Mouse (Mus musculus): ENCODE data around the gene Cenpl. TPM values are rescaled to one million over a fixed set of nuclear protein-coding genes. Genes with fewer than 3 reads are reported as not detected.

The Cenpl gene
- polyA plus RNA-seq, 1 experiment from 2014 or later, result 13.2 TPM

DNA sequence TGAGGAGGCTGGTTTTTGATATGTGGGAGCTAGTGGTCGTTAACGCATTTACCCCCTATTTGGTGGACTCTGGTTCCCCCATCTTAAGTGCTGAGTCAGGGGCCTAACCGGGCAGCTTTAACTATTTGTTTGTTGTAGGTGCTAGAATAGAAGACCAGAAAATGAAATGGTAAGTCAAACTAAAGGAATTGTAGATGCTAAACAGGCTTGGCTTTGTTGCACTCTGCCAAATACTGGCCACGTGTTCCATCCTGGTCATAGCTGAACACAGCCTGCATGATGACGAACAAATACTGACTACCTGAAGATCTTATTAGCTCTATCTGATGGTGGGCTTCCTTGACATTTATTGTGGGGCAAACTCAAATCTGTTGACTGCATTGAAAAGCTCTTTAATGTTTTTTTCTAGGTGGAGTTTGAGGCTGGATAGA, 34.1 kb upstream of the Cenpl start:
- H3K9ac ChIP-seq, result peak overlapping the region; percentile 95
- no peaks in the 10 kb centered on the region for H3K9me3 ChIP-seq
- H3K4me1 ChIP-seq (replicated peaks), result peaks cover 43% of the 10 kb centered on the region
- no peaks in the 10 kb centered on the region for H3K27me3 ChIP-seq
- peak overlapping the region; percentile 93 for H3K27ac ChIP-seq
- peak overlapping the region; percentile 81 for H3K4me3 ChIP-seq
- H3K36me3 ChIP-seq, result peaks cover 47% of the 10 kb centered on the region
- WGBS, result under 1% methylated on average over 5 of the region's 5 CpGs
- no peak for ATAC-seq (ENCODE audit: low FRiP score)
- H3K4me2 ChIP-seq, result peak overlapping the region; percentile 88

DNA sequence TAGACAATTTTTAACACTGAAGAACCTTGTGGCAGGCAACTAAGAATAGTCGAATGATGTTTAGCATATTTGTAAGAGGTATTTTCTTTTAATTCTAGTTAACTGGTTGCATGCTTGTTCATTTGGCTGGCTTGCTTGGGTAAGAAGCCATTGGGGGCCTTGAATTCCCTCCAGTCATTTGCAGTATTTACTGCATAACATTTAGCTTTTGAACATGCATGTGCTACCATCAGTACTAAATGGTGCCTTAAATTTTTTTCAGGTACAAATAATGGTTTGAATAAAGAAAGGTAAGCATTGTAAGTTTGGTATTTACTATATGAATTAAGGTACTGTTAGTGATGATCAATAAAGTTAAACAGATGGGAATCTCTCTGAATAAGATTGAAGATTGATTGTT, 33.5 kb upstream of the Cenpl start:
- Histone ChIP-seq H3K9me3 (no peaks in the 10 kb centered on the region), H3K4me1 (replicated peaks) (peaks cover 38% of the 10 kb centered on the region), H3K4me3 (peak overlapping the region; percentile 81), H3K9ac (peak overlapping the region; percentile 95), H3K27ac (peak overlapping the region; percentile 93; the same call in 1 of the 2 replicates), H3K4me2 (peak overlapping the region; percentile 88), H3K36me3 (peaks cover 46% of the 10 kb centered on the region), H3K27me3 (no peaks in the 10 kb centered on the region)
- no peak for ATAC-seq (ENCODE audit: low FRiP score)
- 4% methylated on average over 1 of the region's 1 CpGs for WGBS

DNA sequence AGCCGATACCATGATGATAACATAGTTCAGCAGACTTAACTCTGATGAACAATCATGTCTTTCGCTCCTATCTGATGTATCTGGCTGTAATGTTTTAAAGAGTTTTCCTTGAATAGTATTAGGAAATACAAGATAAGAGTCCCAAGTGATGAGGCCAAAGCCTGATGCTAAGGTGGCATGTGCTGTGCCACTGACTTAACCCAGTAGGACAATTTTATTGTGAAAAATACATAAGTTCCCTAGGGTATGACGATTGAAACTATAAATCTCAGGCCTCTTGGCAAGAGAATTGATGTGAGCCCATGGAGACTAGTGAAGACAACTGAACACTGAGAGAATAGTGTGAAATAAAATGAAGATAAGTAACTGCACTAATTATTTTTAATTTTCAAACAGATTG, 32.9 kb upstream of the Cenpl start:
- no peak overlapping the region for H3K27ac ChIP-seq
- peak overlapping the region; percentile 67; the same call in 1 of the 2 replicates for H3K9ac ChIP-seq
- peaks cover 38% of the 10 kb centered on the region for H3K4me1 ChIP-seq (replicated peaks)
- H3K4me3 ChIP-seq, result peak overlapping the region; percentile 33
- no peaks in the 10 kb centered on the region for H3K27me3 ChIP-seq
- H3K4me2 ChIP-seq, result peak overlapping the region; percentile 88
- H3K9me3 ChIP-seq, result no peaks in the 10 kb centered on the region
- H3K36me3 ChIP-seq, result peaks cover 42% of the 10 kb centered on the region
- WGBS, result 31% methylated on average over 3 of the region's 3 CpGs
- ATAC-seq (ENCODE audit: low FRiP score), result no peak

DNA sequence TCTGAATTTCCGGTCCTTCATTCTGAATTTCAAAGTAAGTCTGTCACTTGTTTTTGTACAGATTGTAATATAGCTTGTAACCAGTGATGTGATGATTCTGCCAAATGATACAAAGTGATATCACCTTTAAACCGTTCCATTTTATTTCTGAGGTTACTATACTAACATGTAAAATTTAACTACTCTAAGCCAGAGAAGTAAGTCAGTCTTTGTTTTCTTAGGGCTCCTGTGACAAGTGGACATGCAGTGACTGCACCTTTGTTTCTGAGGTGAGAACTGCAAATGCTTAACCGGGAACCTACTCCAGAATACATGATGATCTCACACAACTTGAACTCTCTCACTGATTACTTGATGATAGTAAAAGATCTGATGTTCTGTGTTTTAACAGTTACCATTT, 32.5 kb upstream of the Cenpl start:
- H3K4me3 ChIP-seq, result peak overlapping the region; percentile 33
- H3K9ac ChIP-seq, result peak overlapping the region; percentile 67; the same call in 1 of the 2 replicates
- peaks cover 38% of the 10 kb centered on the region for H3K4me1 ChIP-seq (replicated peaks)
- H3K36me3 ChIP-seq, result peaks cover 42% of the 10 kb centered on the region
- ATAC-seq (ENCODE audit: low FRiP score), result no peak
- no peak overlapping the region for H3K27ac ChIP-seq
- WGBS, result 41% methylated on average over 3 of the region's 3 CpGs
- no peaks in the 10 kb centered on the region for H3K9me3 ChIP-seq
- no peaks in the 10 kb centered on the region for H3K27me3 ChIP-seq
- H3K4me2 ChIP-seq, result peak overlapping the region; percentile 88

DNA sequence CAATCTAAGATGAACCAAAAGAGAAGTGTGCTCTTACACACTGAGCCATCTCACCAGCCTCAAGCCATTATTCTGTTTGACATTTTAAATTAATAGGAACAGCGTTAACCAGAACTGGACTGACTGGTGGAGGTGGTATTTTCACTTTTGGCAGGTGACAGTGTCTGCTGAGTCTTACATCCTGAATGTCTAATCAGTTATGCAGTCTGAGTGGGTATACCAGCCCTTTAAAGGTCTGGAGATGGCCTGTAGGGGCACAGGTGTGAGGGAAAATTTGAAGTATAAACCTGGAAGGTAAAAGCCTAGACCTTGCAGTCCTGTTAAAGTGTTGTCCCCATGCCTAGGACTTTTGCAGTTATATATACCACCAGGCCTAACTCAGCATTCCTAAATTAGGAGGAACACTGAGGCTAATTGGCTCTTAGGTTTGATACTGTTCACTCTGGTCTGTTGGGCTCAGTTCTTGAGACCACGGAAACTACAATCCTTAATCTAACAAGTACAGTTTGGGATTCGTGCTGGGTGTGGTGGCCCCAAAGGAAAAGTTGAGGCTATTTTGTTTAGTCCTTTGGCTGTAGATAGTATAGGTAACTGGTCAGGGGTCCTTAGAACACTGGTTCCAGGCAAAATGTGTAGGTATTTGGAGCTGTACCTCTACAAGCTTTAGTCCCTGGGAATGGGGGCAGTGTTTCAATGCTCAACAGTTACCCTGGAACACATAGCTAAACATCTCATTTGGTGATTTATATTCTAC, 31.4 kb upstream of the Cenpl start:
- 0 out of 2 replicates have a peak overlapping the region, but pooled peaks have one; percentile 35 for H3K27ac ChIP-seq
- WGBS, result 6% methylated on average over 3 of the region's 3 CpGs
- H3K4me1 ChIP-seq (replicated peaks), result peaks cover 27% of the 10 kb centered on the region
- H3K36me3 ChIP-seq, result peaks cover 45% of the 10 kb centered on the region
- ATAC-seq (ENCODE audit: low FRiP score), result no peak
- no peaks in the 10 kb centered on the region for H3K9me3 ChIP-seq
- no peaks in the 10 kb centered on the region for H3K27me3 ChIP-seq
- 0 out of 2 replicates have a peak overlapping the region, but pooled peaks have one; percentile 43 for H3K9ac ChIP-seq
- no peak overlapping the region for H3K4me2 ChIP-seq
- no peak overlapping the region for H3K4me3 ChIP-seq

DNA sequence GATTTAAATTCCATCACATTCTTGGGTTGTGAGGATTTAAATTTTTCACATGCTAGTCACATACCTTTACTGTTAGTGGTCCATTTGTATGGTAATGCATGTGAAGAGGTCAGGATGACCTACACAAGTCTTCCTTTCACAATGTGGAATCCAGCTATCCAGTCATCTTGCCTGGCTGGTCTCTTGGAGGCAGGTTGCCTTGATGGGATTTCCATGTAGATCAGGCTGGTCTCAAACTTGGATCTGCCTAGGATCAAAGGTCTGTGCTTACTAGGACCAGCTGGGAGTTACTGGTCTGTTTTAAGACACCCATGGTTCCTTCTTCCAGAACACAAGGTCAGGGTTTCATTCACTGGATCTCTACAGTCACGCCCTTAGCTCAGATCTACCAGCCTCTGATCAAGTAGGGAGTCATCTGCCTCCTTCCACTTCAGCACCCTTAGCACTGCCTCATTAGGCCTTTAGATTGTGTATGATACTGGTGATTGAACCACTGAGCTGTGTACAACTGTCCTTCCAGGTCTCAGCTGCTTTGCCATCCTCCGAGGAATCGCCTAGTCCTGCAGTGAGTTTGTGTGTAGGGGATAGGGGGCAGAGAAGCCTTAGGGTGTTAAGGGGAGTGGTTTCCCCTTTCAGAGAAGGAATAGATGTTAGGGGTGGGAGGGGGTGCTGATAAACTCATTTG, 30.6 kb upstream of the Cenpl start:
- Histone ChIP-seq H3K36me3 (peaks cover 51% of the 10 kb centered on the region), H3K4me3 (no peak overlapping the region), H3K27ac (peak overlapping the region; percentile 49)

DNA sequence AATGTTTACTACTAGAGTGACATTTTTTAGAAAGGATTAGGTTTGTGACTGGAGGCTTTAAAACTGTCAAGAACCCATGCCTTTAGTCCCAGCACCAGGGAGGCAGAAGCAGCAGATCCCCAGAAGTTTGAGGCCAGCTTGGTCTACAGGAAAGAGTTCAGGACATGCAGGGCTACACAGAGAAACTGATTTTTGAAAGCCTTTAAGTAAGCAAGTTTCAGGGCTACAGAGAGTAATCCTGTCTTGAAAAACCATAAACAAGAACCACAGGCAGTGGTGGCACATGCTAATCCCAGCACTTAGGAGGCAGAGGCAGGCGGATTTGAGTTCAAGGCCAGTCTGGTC, 30.1 kb upstream of the Cenpl start:
- no peaks in the 10 kb centered on the region for H3K27me3 ChIP-seq
- H3K4me3 ChIP-seq, result no peak overlapping the region
- no peak overlapping the region for H3K9ac ChIP-seq
- H3K4me2 ChIP-seq, result no peak overlapping the region
- ATAC-seq (ENCODE audit: low FRiP score), result no peak
- peaks cover 27% of the 10 kb centered on the region for H3K4me1 ChIP-seq (replicated peaks)
- H3K9me3 ChIP-seq, result no peaks in the 10 kb centered on the region
- peaks cover 56% of the 10 kb centered on the region for H3K36me3 ChIP-seq
- WGBS, result 63% methylated on average over 1 of the region's 1 CpGs
- H3K27ac ChIP-seq, result peak overlapping the region; percentile 49; the same call in 1 of the 2 replicates

More for the DNA sequence above, 30.6 kb upstream of the Cenpl start:
- 17% methylated on average over 3 of the region's 3 CpGs for WGBS
- no peak overlapping the region for H3K4me2 ChIP-seq
- peaks cover 27% of the 10 kb centered on the region for H3K4me1 ChIP-seq (replicated peaks)
- no peaks in the 10 kb centered on the region for H3K9me3 ChIP-seq
- no peak overlapping the region for H3K9ac ChIP-seq
- ATAC-seq (ENCODE audit: low FRiP score), result peak; percentile 24; the same call in 1 of the 2 replicates
- H3K27me3 ChIP-seq, result no peaks in the 10 kb centered on the region

DNA sequence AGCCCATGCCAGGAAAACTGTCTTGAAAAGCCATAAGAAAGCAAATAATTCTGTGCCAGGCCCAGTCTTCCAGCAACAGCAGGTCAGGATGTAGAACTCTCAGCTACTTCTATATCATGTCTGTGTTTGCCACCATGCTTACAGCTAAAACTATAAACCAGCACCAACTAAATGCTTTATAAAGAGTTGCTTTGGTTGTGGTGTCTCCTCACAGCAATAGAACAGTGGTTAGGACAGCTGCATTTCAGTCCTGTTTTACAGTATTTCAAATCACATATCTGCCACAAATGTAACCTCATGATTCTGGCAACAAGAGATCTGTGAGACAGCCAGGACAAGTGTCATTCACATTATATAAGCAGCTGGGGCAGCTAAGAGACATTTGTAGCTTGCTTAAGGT, 29.7 kb upstream of the Cenpl start:
- Histone ChIP-seq H3K9me3 (no peaks in the 10 kb centered on the region), H3K4me3 (no peak overlapping the region), H3K27ac (no peak overlapping the region), H3K36me3 (peaks cover 61% of the 10 kb centered on the region), H3K4me1 (replicated peaks) (peaks cover 27% of the 10 kb centered on the region), H3K4me2 (no peak overlapping the region), H3K9ac (no peak overlapping the region), H3K27me3 (no peaks in the 10 kb centered on the region)
- no peak for ATAC-seq (ENCODE audit: low FRiP score)

DNA sequence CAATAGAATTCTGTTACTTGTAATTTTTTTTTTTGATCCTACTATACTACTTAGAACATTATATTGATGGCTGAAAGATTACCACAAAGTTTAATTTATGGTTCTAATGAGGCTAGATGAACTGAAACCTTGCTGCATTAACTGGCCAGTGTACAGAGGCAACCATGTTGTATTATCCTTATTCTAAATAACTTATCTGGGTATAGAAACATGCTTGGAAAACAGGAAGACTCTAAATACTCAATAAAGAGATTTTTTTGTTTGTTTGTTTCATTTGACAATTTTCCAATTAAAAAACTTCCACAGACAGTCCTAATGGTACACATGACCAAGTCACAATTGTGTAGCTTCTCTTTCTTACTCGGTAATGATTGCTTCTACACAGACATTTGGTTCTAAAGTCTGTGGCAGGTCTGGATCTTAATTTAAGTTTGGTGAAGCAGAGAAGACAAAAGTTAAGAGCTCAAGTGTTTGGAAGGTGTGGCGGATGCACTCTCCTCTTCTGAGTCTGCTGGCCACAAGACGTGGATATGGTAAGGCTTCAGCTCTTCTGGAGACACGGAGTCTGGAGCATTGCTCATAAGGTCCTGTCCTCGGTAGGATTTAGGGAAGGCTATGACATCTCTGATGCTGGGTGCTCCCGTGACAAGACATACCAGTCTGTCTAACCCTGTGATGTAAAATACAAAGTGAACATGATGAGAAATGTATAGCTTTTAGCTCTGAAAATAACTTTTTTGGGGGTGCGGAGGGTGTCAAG, 29.1 kb upstream of the Cenpl start:
- ATAC-seq (ENCODE audit: low FRiP score), result no peak
- Histone ChIP-seq H3K9ac (no peak overlapping the region), H3K36me3 (peaks cover 65% of the 10 kb centered on the region), H3K4me1 (replicated peaks) (peaks cover 26% of the 10 kb centered on the region), H3K9me3 (no peaks in the 10 kb centered on the region), H3K4me2 (no peak overlapping the region), H3K27me3 (no peaks in the 10 kb centered on the region), H3K27ac (no peak overlapping the region), H3K4me3 (no peak overlapping the region)
- WGBS, result 96% methylated on average over 7 of the region's 7 CpGs

DNA sequence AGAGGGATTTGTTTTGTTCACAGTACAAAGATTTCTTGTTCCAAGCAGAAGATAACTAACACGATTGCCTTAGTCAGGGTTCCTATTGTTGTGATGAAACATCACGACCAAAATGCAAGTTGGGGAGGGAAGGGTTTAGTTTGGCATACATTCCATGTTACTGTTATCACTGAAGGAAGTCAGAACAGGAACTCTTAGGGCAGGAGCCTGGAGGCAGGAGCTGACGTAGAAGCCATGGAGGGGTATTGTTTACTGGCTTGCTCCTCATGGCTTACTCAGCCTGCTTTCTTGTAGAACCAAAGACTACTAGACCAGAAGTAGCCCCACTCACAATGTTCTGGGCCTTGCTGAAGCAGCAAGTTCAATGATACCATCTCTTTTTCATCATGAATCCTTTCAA, 23.5 kb upstream of the Cenpl start:
- H3K9me3 ChIP-seq, result no peaks in the 10 kb centered on the region
- 88% methylated on average over 3 of the region's 3 CpGs for WGBS
- H3K9ac ChIP-seq, result no peak overlapping the region
- H3K27me3 ChIP-seq, result no peaks in the 10 kb centered on the region
- peaks cover 65% of the 10 kb centered on the region for H3K36me3 ChIP-seq
- H3K27ac ChIP-seq, result no peak overlapping the region
- H3K4me3 ChIP-seq, result no peak overlapping the region
- H3K4me2 ChIP-seq, result no peak overlapping the region
- no peak for ATAC-seq (ENCODE audit: low FRiP score)
- H3K4me1 ChIP-seq (replicated peaks), result no peaks in the 10 kb centered on the region

DNA sequence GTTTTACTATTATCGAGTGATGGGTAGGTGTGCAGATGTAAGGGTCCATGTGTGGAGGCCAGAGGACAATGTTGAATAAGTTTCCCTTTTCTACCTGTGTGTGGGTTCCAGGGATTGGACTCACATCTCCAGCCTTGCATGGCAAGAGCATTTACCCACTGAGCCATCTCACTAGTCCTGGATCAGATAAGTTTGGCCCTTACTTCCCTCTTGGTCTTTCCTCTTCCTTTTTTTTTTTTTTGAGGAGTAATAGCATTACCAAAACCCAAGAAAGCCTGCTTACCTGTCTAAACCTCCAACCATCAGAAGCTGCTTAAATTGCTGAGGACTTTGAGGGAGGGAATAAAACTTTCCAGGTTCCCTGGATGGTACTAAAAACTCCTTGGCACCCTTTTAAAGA, 13.3 kb upstream of the Cenpl start:
- Histone ChIP-seq H3K27ac (no peak overlapping the region), H3K4me3 (no peak overlapping the region), H3K9ac (no peak overlapping the region), H3K9me3 (no peaks in the 10 kb centered on the region), H3K4me1 (replicated peaks) (no peaks in the 10 kb centered on the region), H3K36me3 (peaks cover 56% of the 10 kb centered on the region), H3K27me3 (no peaks in the 10 kb centered on the region), H3K4me2 (no peak overlapping the region)
- no peak for ATAC-seq (ENCODE audit: low FRiP score)
- WGBS, result 97% methylated on average over 1 of the region's 1 CpGs

DNA sequence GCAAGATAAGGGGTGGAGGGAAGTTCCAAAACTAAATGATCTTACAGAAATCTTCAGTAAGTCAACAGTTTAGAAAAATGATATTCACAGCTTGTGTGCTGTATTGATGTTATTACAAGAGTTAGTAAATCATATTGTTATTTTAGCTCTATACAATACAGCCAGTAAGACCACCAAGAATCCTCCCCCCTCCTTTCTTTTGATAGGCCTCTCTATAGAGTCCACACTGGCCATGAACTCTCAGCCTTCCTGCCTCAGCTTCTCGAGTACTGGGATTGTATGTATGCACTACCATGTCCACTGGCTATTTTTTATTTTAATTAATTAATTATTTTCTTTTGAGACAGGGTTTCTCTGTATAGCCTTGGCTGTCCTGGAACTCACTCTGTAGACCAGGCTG, 7.2 kb upstream of the Cenpl start:
- Histone ChIP-seq H3K36me3 (peaks cover 30% of the 10 kb centered on the region), H3K9ac (no peak overlapping the region), H3K4me2 (no peak overlapping the region), H3K4me3 (no peak overlapping the region), H3K4me1 (replicated peaks) (no peaks in the 10 kb centered on the region), H3K27ac (no peak overlapping the region), H3K9me3 (no peaks in the 10 kb centered on the region), H3K27me3 (no peaks in the 10 kb centered on the region)
- ATAC-seq (ENCODE audit: low FRiP score), result no peak
- WGBS, result 100% methylated on average over 1 of the region's 1 CpGs
